Mouse (Mus musculus) embryonic stem cell, embryonic (primary cell): ENCODE measurements around the gene Rapgef4.

Experiments
- CTCF ChIA-PET, 4 experiments: fragments of 300-600 bp in 2 of 4; fragments of 350-600 bp in 2 of 4; sonication (Branson Sonifier 250); formaldehyde crosslinking; loops; one replicate each; lab custom pipeline; 2022; ENCODE audit warnings: inconsistent platforms in 2 of 4; lab: Charles Lee
- POLR2A ChIA-PET, 4 experiments: fragments of 300-600 bp in 2 of 4; fragments of 350-600 bp in 2 of 4; sonication (Branson Sonifier 250); formaldehyde crosslinking; loops; one replicate each; lab custom pipeline; 2022; ENCODE audit warnings: antibody characterized with exemption in 4 of 4, inconsistent platforms in 1 of 4; lab: Charles Lee

Gene Rapgef4

DNA sequence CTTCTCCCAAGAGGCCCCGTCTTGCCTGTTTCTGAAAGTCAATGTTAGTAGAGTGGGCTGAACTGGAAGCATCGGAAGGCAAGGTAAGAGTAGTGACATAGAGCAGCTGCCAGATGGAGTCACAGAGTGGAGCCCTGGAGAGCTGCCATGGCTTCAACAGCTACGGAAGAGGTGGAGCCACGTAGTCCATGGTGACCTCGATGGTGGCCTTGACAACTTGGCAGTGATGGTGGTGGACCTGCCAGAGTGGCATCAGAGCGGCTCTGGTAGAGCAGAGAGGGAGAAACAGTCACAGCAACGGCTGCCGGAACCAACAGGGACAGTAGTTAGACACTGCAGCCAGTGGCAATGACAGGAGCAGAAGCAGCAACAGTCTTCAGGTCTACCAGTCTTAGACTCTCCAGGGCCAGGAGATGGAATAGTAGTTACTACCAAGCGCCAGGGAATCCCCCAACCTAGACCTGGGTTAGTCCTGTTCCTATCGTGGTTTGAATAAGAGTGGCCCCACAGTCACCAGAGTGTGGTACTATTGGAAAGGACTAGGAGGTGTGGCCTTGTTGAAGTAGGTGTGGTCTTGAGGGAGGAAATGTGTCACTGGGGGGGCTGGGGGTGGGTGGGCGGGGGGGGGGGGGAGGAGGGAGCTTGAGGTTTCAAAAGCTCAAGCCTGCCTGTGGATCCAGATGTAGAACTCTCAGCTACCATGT, 6.7 kb upstream of the Rapgef4 start:
- POLR2A ChIA-PET: interaction anchor here in 1 of 4 experiments (0.6 to 1.0 kb wide), 3 partner anchors 101 to 1285 kb away, joined by 3 read pairs; partner anchors contain the start of gene Pdk1

DNA sequence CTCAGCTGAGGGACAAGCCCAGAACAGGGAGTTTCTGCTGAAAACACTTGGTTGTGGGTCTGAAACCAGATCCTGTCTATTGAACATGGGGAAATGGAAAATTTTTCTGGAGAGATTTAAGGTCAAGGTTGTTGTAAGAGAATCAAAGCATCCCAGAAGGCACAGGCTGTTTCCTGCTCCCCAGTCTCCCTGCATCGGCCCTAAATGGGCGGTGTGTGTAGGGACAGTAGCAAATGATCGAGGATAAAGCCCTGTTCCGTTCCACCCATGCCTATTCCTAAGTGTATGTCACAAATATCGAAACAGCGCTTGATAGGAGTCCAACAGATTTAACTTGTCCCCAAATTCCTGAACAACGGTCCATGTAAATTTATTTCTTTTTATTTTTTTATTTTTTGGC, 1.1 kb upstream of the Rapgef4 start:
- POLR2A ChIA-PET: no interaction called here
- CTCF ChIA-PET: interaction anchor here in 1 of 4 experiments (1.3 kb wide), 1 partner anchor 15 kb away, joined by 3 read pairs; no protein-coding TSS in a partner anchor

More for the DNA sequence above, 6.7 kb upstream of the Rapgef4 start:
- CTCF ChIA-PET: interaction anchor here (0.6 to 2.1 kb wide), 6 partner anchors 9 to 328 kb away, joined by 3 to 12 read pairs (median 6); no protein-coding TSS in a partner anchor

DNA sequence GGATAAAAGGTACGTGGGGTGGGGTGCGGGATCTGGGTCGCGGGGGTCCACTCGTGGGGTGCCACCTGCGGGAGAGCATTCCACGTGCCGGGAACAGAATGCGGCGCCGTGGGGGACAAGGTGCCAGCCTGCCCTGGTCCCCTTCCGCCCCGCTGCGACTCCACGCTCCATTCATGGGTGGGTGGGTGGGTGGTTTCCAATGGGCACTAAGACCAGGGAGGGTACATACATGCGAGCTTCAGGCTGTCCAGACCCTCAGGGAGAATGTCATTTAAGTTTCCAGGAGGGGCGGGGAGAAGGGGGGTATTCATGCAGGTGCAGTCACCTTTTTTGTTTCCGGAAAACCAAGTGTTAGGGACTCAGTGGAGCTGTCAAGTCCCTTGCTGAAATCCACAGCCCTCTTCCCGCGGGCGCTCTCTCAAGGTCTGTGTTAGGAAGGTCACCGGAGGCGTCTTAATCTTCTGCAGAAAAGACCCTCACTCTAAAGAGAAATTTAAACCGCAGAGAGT, 357 bp downstream of the Rapgef4 start:
- CTCF ChIA-PET: no interaction called here
- POLR2A ChIA-PET: no interaction called here

DNA sequence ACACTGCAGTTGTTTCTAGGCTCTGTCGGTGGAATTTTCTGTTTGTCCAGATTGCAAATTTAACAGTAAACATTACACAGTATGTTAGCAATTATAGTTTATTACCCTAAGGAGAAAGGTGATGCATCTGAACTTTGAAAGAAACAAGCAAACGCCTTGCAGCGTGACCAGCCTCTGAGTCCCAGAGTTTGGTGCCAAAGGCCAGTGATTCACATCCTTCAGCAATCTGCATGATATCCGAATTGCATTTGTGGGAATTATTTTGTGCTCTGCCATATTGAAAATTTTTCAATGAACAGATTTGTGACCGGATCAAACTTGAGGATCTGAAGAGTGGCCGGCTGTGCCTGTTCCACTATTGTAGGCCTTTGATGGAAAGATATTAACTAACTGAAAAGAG, 856 bp downstream of the Rapgef4 start:
- ChIA-PET POLR2A (no interaction called here), CTCF (no interaction called here)

DNA sequence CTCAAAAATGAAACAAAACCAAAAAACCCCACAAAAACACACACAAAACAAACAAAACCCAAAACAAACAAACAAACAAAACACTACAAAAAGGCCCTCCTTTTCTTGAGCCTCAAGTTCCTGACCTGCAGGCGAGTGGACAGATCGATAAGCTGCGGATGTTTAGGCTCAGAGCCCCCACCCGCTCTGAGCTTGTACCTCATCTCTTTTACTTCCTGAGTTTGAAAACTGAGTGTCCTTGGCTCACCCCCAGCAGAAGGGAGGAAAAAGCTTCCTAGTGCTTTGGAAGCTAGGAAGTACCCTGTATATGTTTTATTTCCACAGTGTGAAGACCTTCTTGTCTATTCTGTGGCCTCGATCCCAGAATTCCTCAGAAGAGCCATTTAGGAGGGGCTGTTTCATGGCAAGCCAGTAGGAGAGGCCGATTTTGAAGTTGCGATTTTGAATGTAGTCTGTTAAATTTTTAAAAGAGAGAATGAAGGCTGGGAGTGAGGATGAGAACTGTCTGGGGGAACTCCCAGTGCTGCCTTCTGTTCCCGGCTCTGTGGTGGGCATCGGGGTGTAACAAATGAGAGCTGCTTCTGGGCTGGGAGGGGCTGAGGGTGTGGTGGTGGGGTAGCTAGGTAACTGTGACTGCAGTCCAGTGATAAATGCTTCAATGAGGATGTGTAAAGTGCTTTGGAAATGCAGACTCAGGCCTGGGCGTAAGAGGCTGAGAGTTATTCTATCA, 2.0 kb downstream of the Rapgef4 start:
- ChIA-PET CTCF (interaction anchor here in 3 of 4 experiments (0.5 to 1.7 kb wide), 4 partner anchors 16 to 153 kb away, joined by 3 to 9 read pairs (median 5); no protein-coding TSS in a partner anchor), POLR2A (interaction anchor here in 1 of 4 experiments (1.0 to 1.4 kb wide), 2 partner anchors 21 to 72 kb away, joined by 3 to 4 read pairs; no protein-coding TSS in a partner anchor)

DNA sequence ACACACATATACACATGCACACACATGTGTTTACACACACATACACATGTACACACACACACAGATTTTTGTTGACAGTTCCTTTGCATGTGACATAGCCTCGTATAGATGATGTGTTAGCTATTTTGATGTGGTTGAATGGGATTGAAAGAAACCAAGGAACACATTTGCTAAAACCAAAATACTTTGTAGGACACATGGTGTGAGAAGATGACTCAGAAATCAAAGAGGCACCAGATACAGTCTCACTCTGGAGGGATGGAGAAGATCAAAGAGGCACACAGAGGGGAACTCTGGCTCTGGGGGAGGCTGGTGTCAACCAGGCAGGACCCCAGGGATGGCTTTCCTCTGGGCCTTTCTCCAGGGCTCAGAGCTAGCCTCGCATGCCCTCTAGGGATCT, 4.7 kb downstream of the Rapgef4 start:
- ChIA-PET CTCF (interaction anchor here in 1 of 4 experiments (0.7 kb wide), 1 partner anchor 45 kb away, joined by 3 read pairs; no protein-coding TSS in a partner anchor), POLR2A (interaction anchor here in 1 of 4 experiments (0.9 kb wide), 1 partner anchor 64 kb away, joined by 3 read pairs; no protein-coding TSS in a partner anchor)

DNA sequence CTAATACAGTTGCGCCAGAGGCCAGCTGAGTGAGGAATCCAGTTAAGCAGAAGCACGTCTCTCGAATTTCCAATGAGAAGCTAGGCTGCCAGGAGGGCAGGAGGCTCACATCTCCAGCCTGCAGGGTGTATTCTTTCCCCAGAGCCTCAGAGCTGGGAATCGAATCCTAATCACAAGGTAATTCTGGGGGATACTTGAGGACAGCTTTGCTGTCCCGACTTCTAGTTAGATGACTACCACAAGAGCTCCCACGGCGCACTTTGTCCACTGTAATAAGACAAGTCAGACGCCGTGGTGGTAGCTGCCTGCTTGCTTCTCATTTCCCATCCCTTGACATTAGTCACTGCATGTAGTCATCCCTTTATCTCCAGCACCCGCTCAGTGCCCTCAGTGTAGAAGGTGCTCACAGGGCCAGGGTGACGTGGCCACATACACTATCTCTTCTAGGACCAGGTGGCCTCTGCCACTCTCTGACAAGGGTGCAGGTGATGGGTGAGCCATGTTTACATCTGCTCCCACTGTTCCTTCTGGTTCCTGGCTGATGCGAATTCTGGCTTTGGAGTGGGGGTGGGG, 5.3 kb downstream of the Rapgef4 start:
- CTCF ChIA-PET: no interaction called here

DNA sequence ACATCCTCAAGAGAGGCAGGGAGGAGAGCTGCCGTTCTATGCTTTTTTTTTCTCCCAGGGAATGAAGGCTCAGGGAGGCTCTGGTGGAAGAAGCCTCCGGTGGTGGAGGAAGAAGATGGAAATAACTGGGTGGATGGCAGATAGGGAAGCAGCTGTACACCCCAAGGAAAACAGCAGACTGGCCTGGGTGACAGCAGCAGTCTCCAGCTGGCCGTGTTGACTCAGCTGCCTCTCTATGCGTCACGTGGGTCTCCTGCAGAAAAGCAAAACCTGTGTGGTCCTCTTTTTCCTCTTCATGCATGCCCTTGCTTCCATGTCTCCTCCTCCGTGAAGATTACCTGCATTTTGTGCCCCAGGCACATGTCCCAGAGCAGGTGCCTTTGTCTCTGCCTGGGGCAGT, 7.5 kb downstream of the Rapgef4 start:
- POLR2A ChIA-PET: no interaction called here
- CTCF ChIA-PET: interaction anchor here in 2 of 4 experiments (1.1 to 1.2 kb wide), 2 partner anchors 23 kb away, joined by 3 read pairs; no protein-coding TSS in a partner anchor

More for the DNA sequence above, 5.3 kb downstream of the Rapgef4 start:
- POLR2A ChIA-PET: interaction anchor here in 1 of 4 experiments (0.7 to 0.9 kb wide), 2 partner anchors 65 to 306 kb away, joined by 3 read pairs; no protein-coding TSS in a partner anchor

DNA sequence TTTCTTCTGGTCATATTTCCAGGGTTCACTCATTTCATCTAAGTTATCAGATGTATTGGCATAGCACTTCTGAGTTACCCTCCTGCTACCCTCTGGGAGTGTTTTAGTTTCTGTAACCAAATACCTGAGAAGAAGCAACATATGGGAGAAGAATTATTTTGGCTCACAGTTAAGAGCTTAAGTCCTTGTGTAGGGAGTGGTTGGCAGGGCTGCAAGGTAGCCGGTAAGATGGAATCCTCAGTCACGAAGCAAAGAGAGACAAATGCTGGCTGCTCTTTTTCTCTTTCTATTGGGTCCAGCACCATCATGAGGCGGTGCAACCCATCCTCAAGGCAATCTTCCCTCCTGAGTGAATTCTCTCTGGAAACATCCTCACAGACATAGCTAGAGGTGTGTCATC, 11.1 kb downstream of the Rapgef4 start:
- POLR2A ChIA-PET: no interaction called here

DNA sequence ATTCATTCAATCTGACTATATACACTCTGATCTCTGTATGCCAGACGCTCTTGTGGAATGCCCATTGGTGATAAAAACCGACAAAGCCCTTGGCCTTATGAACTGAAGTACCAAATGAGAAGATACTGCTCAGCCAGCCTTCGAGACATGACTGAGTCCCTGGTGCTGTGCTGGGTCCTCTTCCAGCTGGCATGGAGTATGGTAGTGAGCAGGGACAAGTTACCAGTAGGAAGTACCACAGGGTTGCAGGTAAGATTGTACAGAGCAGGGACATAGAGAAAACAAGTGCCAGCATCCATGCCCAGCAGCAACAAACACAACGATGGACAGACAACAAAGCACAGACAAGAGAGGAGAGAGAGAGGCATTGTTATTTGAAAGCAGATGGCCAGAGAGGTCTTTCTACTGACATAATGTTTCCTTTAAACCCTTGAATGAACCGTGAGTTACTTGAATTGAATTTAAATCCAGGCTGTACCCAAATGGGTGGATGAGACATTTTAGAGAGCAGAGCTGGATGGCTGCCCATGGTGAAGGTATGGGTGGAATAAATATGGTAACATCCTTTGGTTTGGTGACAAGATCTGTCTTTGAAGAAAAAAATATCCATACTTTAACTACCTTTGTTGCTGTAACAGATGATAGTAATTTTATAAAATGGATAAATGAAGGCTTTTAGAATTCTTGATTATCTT, 12.8 kb downstream of the Rapgef4 start:
- POLR2A ChIA-PET: no interaction called here
- CTCF ChIA-PET: no interaction called here

More for the DNA sequence above, 11.1 kb downstream of the Rapgef4 start:
- CTCF ChIA-PET: no interaction called here

DNA sequence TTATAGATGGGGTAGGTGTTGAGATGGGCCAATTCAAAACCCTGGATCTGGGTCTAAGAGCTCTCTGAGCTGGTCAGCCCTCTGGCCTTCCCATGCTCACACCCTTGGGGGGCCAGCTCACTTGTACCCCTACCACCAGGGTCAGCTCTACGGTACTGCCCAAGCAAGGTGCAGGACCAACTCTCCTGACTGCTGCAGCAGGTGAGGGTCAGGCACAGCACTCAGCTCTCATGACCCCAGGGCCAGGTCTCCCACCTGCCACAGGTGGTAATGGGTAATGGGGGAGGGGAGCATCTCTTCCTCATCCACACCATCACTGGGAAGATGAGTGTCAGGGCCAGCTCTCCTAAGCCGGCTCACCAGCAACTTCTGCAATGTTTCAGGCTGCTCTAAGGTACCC, 17.5 kb downstream of the Rapgef4 start:
- POLR2A ChIA-PET: no interaction called here
- CTCF ChIA-PET: interaction anchor here in 2 of 4 experiments (0.7 to 1.3 kb wide), 2 partner anchors 15 to 19 kb away, joined by 3 to 5 read pairs; no protein-coding TSS in a partner anchor

DNA sequence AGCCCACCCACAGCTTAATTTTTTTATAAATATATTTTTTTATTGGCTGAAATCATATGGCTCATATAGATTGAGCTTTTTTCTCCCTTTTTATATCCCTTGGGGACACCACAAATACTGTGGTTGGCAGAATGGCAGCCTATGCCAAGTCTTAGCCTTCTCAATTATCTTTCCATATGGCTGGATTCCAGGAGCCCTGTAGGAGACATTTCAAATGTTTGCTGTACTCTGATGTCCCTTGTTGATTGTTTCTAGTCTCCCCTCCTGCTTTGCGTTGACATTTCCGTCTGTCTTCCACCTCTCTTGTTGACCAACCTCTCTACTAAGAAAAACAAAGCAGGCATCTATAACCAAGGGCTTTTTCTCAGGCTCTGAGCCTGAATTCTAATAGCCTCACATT, 19.1 kb downstream of the Rapgef4 start:
- ChIA-PET POLR2A (no interaction called here), CTCF (interaction anchor here in 2 of 4 experiments (0.7 to 1.8 kb wide), 3 partner anchors 34 to 44 kb away, joined by 3 to 6 read pairs (median 3); no protein-coding TSS in a partner anchor)

DNA sequence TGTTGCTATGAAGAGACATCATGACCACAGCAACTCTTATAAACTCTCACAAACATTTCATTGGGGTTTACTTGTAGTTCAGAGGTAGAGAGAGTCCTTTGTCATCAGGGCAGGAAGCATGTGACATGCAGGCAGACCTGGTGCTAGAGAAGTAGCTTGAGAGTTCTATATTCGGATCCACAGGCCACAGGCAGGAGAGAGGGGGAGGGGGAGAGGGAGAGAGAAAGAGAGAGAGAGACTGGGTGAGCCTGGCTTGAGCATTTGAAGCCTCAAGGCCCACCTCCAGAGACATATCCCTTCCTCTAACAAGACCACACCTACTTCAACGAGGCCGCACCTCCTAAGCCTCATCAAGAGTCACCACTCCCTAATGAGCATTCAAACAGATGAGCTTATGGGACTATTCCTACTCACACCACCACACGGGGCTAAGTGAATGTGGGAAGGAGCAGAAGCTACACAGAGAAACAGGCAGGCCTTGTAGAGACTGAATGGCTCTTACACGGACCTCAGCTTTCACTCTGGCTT, 21.9 kb downstream of the Rapgef4 start:
- ChIA-PET POLR2A (interaction anchor here in 2 of 4 experiments (0.6 to 1.7 kb wide), 2 partner anchors 20 to 282 kb away, joined by 3 to 4 read pairs; no protein-coding TSS in a partner anchor), CTCF (interaction anchor here in 3 of 4 experiments (0.6 to 2.1 kb wide), 3 partner anchors 37 to 88 kb away, joined by 3 to 5 read pairs (median 4); no protein-coding TSS in a partner anchor)

DNA sequence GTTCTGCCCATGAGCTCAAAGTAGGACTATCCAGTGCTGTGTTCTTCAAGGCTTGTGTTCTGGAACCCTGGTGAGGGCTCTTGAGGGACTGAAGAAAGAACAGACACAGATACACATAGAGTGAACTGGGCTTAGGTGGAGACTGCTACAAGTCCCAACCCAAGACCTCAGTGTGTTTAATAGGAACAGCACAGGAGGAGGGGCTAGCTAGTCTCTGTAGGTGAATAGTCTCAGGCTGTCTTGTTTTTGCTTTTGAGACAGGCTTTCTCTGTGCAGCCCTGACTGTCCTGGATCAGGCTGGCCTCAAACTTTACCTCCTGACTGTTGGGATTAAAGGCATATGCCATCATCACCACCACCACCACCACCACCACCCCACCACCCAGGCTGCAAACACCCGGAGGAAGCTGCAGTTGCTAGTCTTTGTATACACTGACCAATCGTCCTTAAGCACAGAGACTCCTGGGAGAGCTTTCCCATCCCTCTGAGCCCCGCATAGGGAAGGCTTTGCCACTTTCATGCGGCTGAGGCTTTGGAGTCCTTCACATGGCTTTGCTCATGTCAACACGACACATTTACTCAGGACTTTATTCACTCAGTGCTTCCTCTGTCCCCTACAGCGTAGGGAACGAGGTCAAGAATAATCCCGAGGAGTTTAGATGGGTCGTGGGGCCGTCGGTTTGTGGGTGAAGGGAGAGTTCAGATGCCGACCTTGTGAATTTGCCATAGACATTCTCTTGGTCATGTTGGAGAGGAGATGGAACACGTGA, 22.9 kb downstream of the Rapgef4 start:
- ChIA-PET CTCF (interaction anchor here (0.5 to 2.1 kb wide), 4 partner anchors 37 to 40 kb away, joined by 3 to 5 read pairs (median 4); no protein-coding TSS in a partner anchor), POLR2A (interaction anchor here in 3 of 4 experiments (0.6 to 1.7 kb wide), 5 partner anchors 12 to 1854 kb away, joined by 3 to 4 read pairs (median 3); no protein-coding TSS in a partner anchor)

DNA sequence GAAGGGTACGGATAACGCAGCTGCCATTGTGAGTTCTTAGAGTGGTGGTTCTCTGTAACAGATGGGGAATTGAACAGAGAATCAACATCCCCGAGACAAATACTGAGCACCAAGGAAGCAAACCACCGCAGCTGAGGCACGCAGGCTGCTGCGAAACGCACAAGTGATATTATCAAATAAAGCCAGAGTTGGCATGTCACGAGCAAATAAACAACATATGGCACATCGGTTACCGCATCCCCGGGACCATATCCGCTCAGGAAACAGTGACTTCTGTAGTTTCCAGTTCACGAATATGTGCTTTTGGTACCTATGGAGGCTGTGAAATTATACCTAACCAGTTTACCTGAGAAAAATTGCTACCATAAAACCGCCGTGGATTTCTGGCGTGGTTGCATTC, 24.0 kb downstream of the Rapgef4 start:
- ChIA-PET POLR2A (interaction anchor here in 3 of 4 experiments (0.6 to 1.0 kb wide), 5 partner anchors 11 to 348 kb away, joined by 3 to 4 read pairs (median 3); no protein-coding TSS in a partner anchor), CTCF (no interaction called here)

DNA sequence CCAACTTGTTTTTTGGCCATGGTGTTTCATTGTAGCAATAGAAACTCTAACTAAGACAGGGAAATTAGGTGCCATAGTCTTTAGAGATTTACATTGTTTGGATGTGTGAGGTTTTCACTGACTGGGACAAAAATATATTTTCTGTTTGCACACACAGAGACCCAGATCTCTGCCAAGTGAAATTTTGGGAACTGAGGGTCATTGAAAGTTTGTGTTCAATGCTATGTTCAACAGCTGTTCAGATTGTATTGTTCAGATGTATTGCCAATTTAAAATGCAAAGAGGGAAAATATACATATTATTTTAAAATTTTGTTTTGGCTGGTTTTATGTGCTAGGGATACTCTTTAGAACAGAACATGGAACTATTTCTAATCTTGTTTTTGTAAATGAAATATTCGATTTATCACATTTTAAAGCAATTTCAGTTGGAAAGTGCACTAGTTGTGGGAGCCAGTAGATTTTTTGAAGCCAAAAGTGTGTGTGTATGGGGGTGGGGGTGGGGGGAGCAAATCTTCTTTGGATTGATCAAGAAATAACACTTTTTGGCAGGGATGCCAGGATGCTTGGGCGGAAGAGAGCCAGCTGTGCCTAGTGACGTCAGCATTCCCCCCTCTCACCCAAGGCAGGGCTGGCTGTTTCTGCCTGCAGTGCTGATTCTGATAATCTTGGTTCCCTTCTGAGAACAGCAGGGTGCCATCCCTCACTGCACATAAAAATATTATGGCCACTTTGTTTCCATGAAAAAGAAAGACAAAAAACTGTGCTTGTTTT, 28.6 kb downstream of the Rapgef4 start:
- CTCF ChIA-PET: interaction anchor here in 1 of 4 experiments (1.4 kb wide), 1 partner anchor 26 kb away, joined by 3 read pairs; no protein-coding TSS in a partner anchor
- POLR2A ChIA-PET: no interaction called here
